Mouse (Mus musculus): Measurements from ENCODE around the gene E2f3.

GRCm38 (mm10) chr13:30022487-30022886 is 36.6 kb upstream of the E2f3 start:
- TF ChIP-seq CTCF (IDR thresholded peaks at IDR 0.05; ENCODE audit: low read depth, low read length), result no peak
- TF ChIP-seq POLR2A (IDR thresholded peaks at IDR 0.05; ENCODE audit: borderline replicate concordance, low read depth, low read length), result no peak

Data from bone marrow macrophage, adult 2 months (primary cell).